Mouse (Mus musculus) ovary, postnatal 10 days (tissue): ENCODE data around the gene Depp1.
A peak's percentile ranks its signal among the peaks of the same experiment; 100 is the strongest.

Experiments used
- DNase-seq: peaks from one replicate; pipeline ENCODE4 v3.0.0; 2022; ENCODE audit warnings: low spot score

Gene Depp1

GRCm38 (mm10) chr6:116649811-116650210 lies 598 bp upstream of the Depp1 start:
- no peak for DNase-seq

- DNase-seq, result no peak
Observed at GRCm38 (mm10) chr6:116651437-116652118, 1.2 kb downstream of the Depp1 start.

GRCm38 (mm10) chr6:116653191-116653590 lies 2.8 kb downstream of the Depp1 start:
- DNase-seq, result no peak

- no peak for DNase-seq
Observed at GRCm38 (mm10) chr6:116653684-116654454, 3.5 kb downstream of the Depp1 start.

GRCm38 (mm10) chr6:116663364-116663763 lies 13.0 kb downstream of the Depp1 start:
- DNase-seq, result no peak

GRCm38 (mm10) chr6:116664031-116664430 lies 13.6 kb downstream of the Depp1 start:
- DNase-seq, result no peak

- DNase-seq, result no peak
Observed at GRCm38 (mm10) chr6:116664830-116665229, 14.4 kb downstream of the Depp1 start.

GRCm38 (mm10) chr6:116666085-116666750 lies 15.8 kb downstream of the Depp1 start:
- DNase-seq, result no peak

- DNase-seq, result no peak
Observed at GRCm38 (mm10) chr6:116666892-116667291, 16.5 kb downstream of the Depp1 start.

- DNase-seq, result no peak
Observed at GRCm38 (mm10) chr6:116667382-116667781, 17.0 kb downstream of the Depp1 start.

GRCm38 (mm10) chr6:116668682-116669470 lies 18.5 kb downstream of the Depp1 start:
- no peak for DNase-seq

GRCm38 (mm10) chr6:116670144-116670543 lies 19.7 kb downstream of the Depp1 start:
- DNase-seq, result no peak

- no peak for DNase-seq
Observed at GRCm38 (mm10) chr6:116671031-116671430, 20.6 kb downstream of the Depp1 start.

- DNase-seq, result no peak
Observed at GRCm38 (mm10) chr6:116671768-116672167, 21.4 kb downstream of the Depp1 start.

GRCm38 (mm10) chr6:116672349-116672748 lies 21.9 kb downstream of the Depp1 start:
- DNase-seq, result no peak

GRCm38 (mm10) chr6:116673471-116674282 lies 23.3 kb downstream of the Depp1 start, which contains the start of gene Rassf4:
Gene Rassf4 (minus strand): TSS chr6:116673952.
- peak; percentile 66 for DNase-seq

GRCm38 (mm10) chr6:116674283-116674886 lies 24.0 kb downstream of the Depp1 start:
- DNase-seq, result no peak

GRCm38 (mm10) chr6:116676355-116676913 lies 26.0 kb downstream of the Depp1 start:
- no peak for DNase-seq

GRCm38 (mm10) chr6:116677321-116677720 lies 26.9 kb downstream of the Depp1 start:
- DNase-seq, result no peak

GRCm38 (mm10) chr6:116679563-116680288 lies 29.3 kb downstream of the Depp1 start:
- no peak for DNase-seq
